Mouse (Mus musculus) ES-Bruce4 (cell line): ENCODE measurements around the gene Erich6b.

Source experiments
- CTCF ChIP-seq: IDR thresholded peaks from one replicate; pipeline ENCODE4 v1.8.1; 2011; ENCODE audit warnings: low read depth, low read length
- POLR2A ChIP-seq: IDR thresholded peaks from one replicate; pipeline ENCODE4 v1.8.1; 2011; ENCODE audit warnings: low read length; ENCODE audit not compliant: insufficient read depth

- TF ChIP-seq CTCF, result no peak
- TF ChIP-seq POLR2A, result no peak
These were observed 65.7 kb downstream of the Erich6b start for GRCm38 (mm10) chr14:75707771-75708170.
